Mouse (Mus musculus) ES-E14 (cell line): Measurements from ENCODE around the gene Myod1. TPM values are rescaled to one million over a fixed set of nuclear protein-coding genes. Genes with fewer than 3 reads are reported as not detected.

Experiments
- DNase-seq: peaks from one replicate; pipeline ENCODE4 v3.0.0-alpha.2; 2013; ENCODE audit warnings: low read depth, low spot score
- H3K27ac ChIP-seq: 2 replicates; pipeline ENCODE4 v1.5.1; 2012; ENCODE audit warnings: low read depth, mild to moderate bottlenecking, low read length, moderate library complexity, mixed read lengths; ENCODE audit not compliant: poor library complexity, insufficient read depth, severe bottlenecking
- H3K36me3 ChIP-seq: 2 replicates; pipeline ENCODE4 v1.6.1; 2012; ENCODE audit warnings: mild to moderate bottlenecking, low read length, moderate library complexity, mixed read lengths; ENCODE audit not compliant: control insufficient read depth, poor library complexity, insufficient read depth, severe bottlenecking
- H3K4me1 ChIP-seq, 2 experiments: fragments of 150-350 bp in 1 of 2; sonication (generic) in 1 of 2; 2 replicates each; pipeline ENCODE4 v1.6.1; 2012; ENCODE audit warnings: low read length in 2 of 2, mild to moderate bottlenecking in 1 of 2, mixed read lengths in 1 of 2; ENCODE audit not compliant: control insufficient read depth in 2 of 2, insufficient read depth in 2 of 2, poor library complexity in 1 of 2
- H3K4me3 ChIP-seq, 2 experiments: fragments of 150-350 bp in 1 of 2; sonication (generic) in 1 of 2; 2 replicates each; pipeline ENCODE4 v1.5.1; 2012; ENCODE audit warnings: low read length in 2 of 2, low read depth in 1 of 2, mild to moderate bottlenecking in 1 of 2, mixed read lengths in 1 of 2; ENCODE audit not compliant: insufficient read depth in 1 of 2, poor library complexity in 1 of 2, severe bottlenecking in 1 of 2
- H3K9ac ChIP-seq: 2 replicates; pipeline ENCODE4 v1.6.1; 2012; ENCODE audit warnings: low read depth, mild to moderate bottlenecking, low read length, mixed read lengths; ENCODE audit not compliant: poor library complexity, insufficient read depth, severe bottlenecking
- H3K9me3 ChIP-seq: fragments of 150-350 bp; sonication (generic); 2 replicates; pipeline ENCODE4 v1.6.1; 2012; ENCODE audit warnings: low read depth, mild to moderate bottlenecking, low read length; ENCODE audit not compliant: control insufficient read depth, insufficient read depth
- CHD2 ChIP-seq: IDR thresholded peaks from 2 replicates; pipeline ENCODE4 v1.6.1; 2014; ENCODE audit warnings: mild to moderate bottlenecking, low read depth, low read length, inconsistent platforms
- HCFC1 ChIP-seq: IDR thresholded peaks from 2 replicates; pipeline ENCODE4 v1.6.1; 2012; ENCODE audit warnings: low read length, inconsistent platforms, borderline replicate concordance; ENCODE audit not compliant: insufficient read depth
- MAFK ChIP-seq: IDR thresholded peaks from 2 replicates; pipeline ENCODE4 v1.6.1; 2014; ENCODE audit warnings: mild to moderate bottlenecking, low read depth, low read length, inconsistent platforms; ENCODE audit not compliant: insufficient read depth
- ZC3H11A ChIP-seq: IDR thresholded peaks from 2 replicates; pipeline ENCODE4 v1.6.1; 2012; ENCODE audit warnings: low read depth, mild to moderate bottlenecking, inconsistent platforms, low read length, borderline replicate concordance
- ZNF384 ChIP-seq: IDR thresholded peaks from 2 replicates; pipeline ENCODE4 v1.6.1; 2012; ENCODE audit warnings: low read depth, low read length, inconsistent platforms
- in situ Hi-C, 2 experiments: fragments of 600-800 bp; cut with MboI; formaldehyde crosslinking; loops; one replicate each; pipeline ENCODE4 v1.15.1; 2025; ENCODE audit warnings: low sequenced_read_pairs in 2 of 2, inconsistent platforms in 1 of 2; ENCODE audit not compliant: unreplicated experiment in 2 of 2
- total RNA-seq: library from RNA; depleted of rRNA; stranded (reverse); fragments of 300-350 nt; gene quantifications from 2 replicates; pipeline ENCODE4 v1.2.3, GENCODE M21; 2012

Myod1 gene
- total RNA-seq, 1 experiment: not detected

- Histone ChIP-seq H3K27ac (no peak overlapping the region), H3K4me3 (no peak overlapping the region), H3K36me3 (no peaks in the 10 kb centered on the region), H3K4me1 (peaks cover 0 to 4% of the 10 kb centered on the region in 2 experiments; a peak in 1 of 4 replicates), H3K9ac (no peak overlapping the region), H3K9me3 (no peaks in the 10 kb centered on the region)
- in situ Hi-C loops: no loop called here
- DNase-seq: no peak
- TF ChIP-seq MAFK (no peak), HCFC1 (no peak), CHD2 (no peak), ZNF384 (no peak), ZC3H11A (no peak)
These were observed 23.5 kb upstream of the Myod1 start for GRCm38 (mm10) chr7:46352748-46353147.

DNA sequence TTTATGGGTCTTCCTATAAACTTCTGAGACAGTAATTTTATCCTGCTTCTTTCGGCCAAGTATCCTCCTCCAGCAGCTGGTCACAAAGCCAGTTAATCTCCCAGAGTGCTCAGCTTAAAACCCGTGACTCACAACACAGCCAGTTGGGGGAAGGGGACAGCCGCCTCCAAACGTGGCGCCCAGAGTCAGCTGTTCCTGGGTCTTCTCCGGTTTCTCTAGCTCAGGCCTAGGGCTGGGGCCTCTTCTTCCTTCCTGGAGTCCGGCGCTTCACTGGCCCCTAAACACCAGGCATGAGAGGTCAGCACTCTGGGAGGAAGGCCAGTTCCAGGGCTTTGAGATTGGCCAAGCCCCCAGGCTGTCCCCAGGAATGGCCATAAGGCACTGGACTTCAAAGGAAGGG, 23.1 kb upstream of the Myod1 start:
- in situ Hi-C loops: no loop called here
- peaks cover 0 to 4% of the 10 kb centered on the region in 2 experiments; a peak in 1 of 4 replicates for H3K4me1 ChIP-seq
- no peak overlapping the region for H3K4me3 ChIP-seq
- TF ChIP-seq MAFK: no peak
- TF ChIP-seq HCFC1: no peak
- no peak for TF ChIP-seq CHD2
- no peak for TF ChIP-seq ZC3H11A
- no peak for TF ChIP-seq ZNF384
- no peak for DNase-seq
- H3K9me3 ChIP-seq: no peaks in the 10 kb centered on the region
- H3K36me3 ChIP-seq: no peaks in the 10 kb centered on the region
- no peak overlapping the region for H3K9ac ChIP-seq
- H3K27ac ChIP-seq: no peak overlapping the region

- no peaks in the 10 kb centered on the region for H3K36me3 ChIP-seq
- in situ Hi-C loops: no loop called here
- peaks cover 0 to 3% of the 10 kb centered on the region in 2 experiments; a peak in 1 of 4 replicates for H3K4me1 ChIP-seq
- no peak overlapping the region for H3K4me3 ChIP-seq
- TF ChIP-seq ZC3H11A (no peak), ZNF384 (no peak), HCFC1 (no peak), MAFK (no peak), CHD2 (no peak)
- H3K27ac ChIP-seq: no peak overlapping the region
- DNase-seq: no peak
- no peaks in the 10 kb centered on the region for H3K9me3 ChIP-seq
- no peak overlapping the region for H3K9ac ChIP-seq
These were observed 22.4 kb upstream of the Myod1 start for GRCm38 (mm10) chr7:46353875-46354274.

GRCm38 (mm10) chr7:46361776-46362175, 14.5 kb upstream of the Myod1 start:
- no peak overlapping the region for H3K4me3 ChIP-seq
- no peak overlapping the region for H3K9ac ChIP-seq
- H3K4me1 ChIP-seq: no peaks in the 10 kb centered on the region
- H3K27ac ChIP-seq: no peak overlapping the region
- no peaks in the 10 kb centered on the region for H3K36me3 ChIP-seq
- DNase-seq: no peak
- TF ChIP-seq ZNF384: no peak
- no peaks in the 10 kb centered on the region for H3K9me3 ChIP-seq
- in situ Hi-C loops: no loop called here

DNA sequence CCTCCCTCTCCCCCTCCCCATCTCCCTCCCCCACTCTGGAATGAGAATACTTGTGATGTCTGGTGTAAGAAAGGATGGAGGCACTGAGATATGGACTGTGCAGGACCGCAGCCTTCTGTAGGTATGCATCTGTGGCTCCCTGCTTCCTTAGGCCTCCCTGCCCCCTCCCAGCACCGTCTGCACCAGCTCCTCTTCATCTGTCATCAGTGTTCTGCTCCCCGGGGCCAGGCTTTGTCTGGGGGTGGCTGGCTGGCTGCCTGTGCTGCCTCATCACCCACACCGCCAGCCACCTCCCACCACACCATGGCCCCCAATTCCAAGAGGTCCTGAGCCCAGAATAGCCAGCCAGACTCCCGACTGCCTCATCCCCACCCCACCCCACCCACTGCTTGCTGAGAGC, 12.1 kb upstream of the Myod1 start:
- Histone ChIP-seq H3K9ac (no peak overlapping the region), H3K4me1 (no peaks in the 10 kb centered on the region), H3K4me3 (no peak overlapping the region), H3K36me3 (no peaks in the 10 kb centered on the region), H3K9me3 (no peaks in the 10 kb centered on the region), H3K27ac (no peak overlapping the region)
- in situ Hi-C loops: no loop called here
- no peak for DNase-seq
- TF ChIP-seq HCFC1: no peak
- no peak for TF ChIP-seq ZC3H11A
- no peak for TF ChIP-seq MAFK
- no peak for TF ChIP-seq ZNF384
- TF ChIP-seq CHD2: no peak
